Mouse (Mus musculus) liver, embryonic 14.5 days (tissue): ENCODE data around the gene Hist1h2bn.

Experiments
- CTCF ChIP-seq: IDR thresholded peaks from 2 replicates; pipeline ENCODE4 v1.5.1; 2016; ENCODE audit warnings: antibody characterized with exemption, low read depth, control low read depth
- EP300 ChIP-seq: IDR thresholded peaks from 2 replicates; pipeline ENCODE4 v1.6.1; 2016; ENCODE audit warnings: antibody characterized with exemption, low read depth

DNA sequence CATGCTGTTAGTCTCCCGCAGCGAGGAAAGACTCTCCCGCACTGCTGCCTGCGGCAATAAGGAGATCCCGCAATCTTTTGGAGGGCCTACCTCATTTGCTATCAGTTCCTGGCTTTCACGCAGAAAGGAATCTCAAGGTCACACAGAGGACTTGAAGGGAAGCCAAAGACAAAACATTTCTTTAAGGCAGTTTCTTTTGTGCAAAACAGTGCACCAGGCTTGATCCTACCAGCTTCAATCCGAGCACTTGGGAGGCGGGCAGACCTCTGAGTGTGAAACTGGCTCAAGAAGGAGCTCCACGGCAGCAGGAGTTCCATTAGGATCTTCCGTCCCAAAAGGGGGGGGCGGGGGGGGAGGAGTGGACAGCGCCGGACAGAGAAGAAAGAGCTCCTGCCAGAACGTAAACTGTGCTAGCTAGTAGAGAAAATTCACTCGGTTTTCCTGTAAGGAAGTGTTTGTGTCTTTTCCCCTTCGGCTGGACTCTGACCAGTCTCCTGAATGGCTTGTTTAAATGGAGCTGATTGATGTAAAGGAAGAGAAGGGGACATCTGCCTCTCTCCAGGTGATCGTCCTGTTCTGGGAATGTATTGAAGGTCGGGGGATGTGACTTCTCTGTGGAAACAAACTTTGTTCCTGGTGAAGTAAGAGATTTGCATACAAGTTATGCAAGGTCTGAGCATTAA is 36.8 kb downstream of the Hist1h2bn start:
- TF ChIP-seq CTCF (no peak), EP300 (no peak)
